Mouse (Mus musculus): ENCODE results near the gene Fgb. TPM values are rescaled to one million over a fixed set of nuclear protein-coding genes. Genes with fewer than 3 reads are reported as not detected.

Gene Fgb
- polyA plus RNA-seq, 1 experiment, result 0.11 TPM

DNA sequence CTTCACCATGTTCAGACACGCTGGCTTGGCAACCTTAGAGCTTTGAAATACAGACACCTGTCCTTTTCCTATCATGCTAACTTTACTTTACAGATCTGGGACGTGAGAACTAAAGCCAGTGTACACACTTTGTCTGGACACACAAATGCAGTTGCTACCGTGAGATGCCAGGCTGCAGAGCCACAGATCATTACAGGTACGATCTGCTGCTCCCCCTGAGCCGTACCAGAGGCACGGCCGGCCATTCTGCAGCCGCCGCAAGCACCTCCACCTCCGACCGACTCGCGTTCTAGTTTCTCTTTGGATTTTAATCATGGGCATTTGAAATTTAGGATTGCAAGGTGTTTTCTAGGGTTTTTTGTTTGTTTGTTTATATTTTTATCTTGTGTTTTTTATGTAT lies 19.2 kb upstream of the Fgb start:
- TF ChIP-seq POLR2A (IDR thresholded peaks at IDR 0.05; ENCODE audit: control insufficient read depth, low read depth, low read length) (no peak), CTCF (IDR thresholded peaks at IDR 0.05; ENCODE audit: control insufficient read depth, insufficient read depth, insufficient replicate concordance, low read depth, low read length) (no peak)
- Histone ChIP-seq H3K27me3 (ENCODE audit: control insufficient read depth, insufficient read depth, low read length) (no peaks in the 10 kb centered on the region), H3K4me3 (ENCODE audit: control insufficient read depth, low read depth, low read length) (no peak overlapping the region), H3K27ac (ENCODE audit: control insufficient read depth, insufficient read depth, low read depth, low read length) (no peak overlapping the region), H3K4me1 (ENCODE audit: control insufficient read depth, insufficient read depth, low read length) (no peaks in the 10 kb centered on the region), H3K36me3 (ENCODE audit: control insufficient read depth, insufficient read depth, low read length) (peaks cover 1% of the 10 kb centered on the region)

- H3K36me3 ChIP-seq (ENCODE audit: control insufficient read depth, insufficient read depth, low read length), result peaks cover 1% of the 10 kb centered on the region
- TF ChIP-seq CTCF (IDR thresholded peaks at IDR 0.05; ENCODE audit: control insufficient read depth, insufficient read depth, insufficient replicate concordance, low read depth, low read length) (no peak), POLR2A (IDR thresholded peaks at IDR 0.05; ENCODE audit: control insufficient read depth, low read depth, low read length) (no peak)
Measured at GRCm38 (mm10) chr3:83067920-83068319, 18.3 kb upstream of the Fgb start.

DNA sequence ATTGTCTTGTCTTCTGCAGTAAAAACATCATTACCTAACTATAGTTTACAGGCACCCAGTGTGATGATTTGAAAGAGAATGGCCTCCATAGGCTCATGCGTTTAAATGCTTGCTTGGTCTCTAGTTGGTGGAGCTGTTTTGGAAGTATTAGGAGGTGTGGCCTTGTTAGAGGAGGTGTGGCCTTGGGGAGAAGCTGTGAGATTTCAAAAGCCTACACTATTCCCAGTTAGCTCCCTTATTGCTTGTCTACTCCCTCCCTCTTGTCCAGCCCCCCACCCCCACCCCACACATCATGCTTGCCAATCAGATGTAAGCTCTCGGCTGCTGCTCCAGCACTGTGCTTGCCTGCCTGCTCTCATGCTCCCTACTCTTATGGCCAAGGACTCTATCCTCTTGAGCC lies 7.4 kb upstream of the Fgb start:
- TF ChIP-seq POLR2A (IDR thresholded peaks at IDR 0.05; ENCODE audit: control insufficient read depth, low read depth, low read length) (no peak), CTCF (IDR thresholded peaks at IDR 0.05; ENCODE audit: control insufficient read depth, insufficient read depth, insufficient replicate concordance, low read depth, low read length) (no peak)
- no peak overlapping the region for H3K4me3 ChIP-seq (ENCODE audit: control insufficient read depth, low read depth, low read length)

More at GRCm38 (mm10) chr3:83067920-83068319, 18.3 kb upstream of the Fgb start:
- H3K27me3 ChIP-seq (ENCODE audit: control insufficient read depth, insufficient read depth, low read length), result no peaks in the 10 kb centered on the region
- H3K27ac ChIP-seq (ENCODE audit: control insufficient read depth, insufficient read depth, low read depth, low read length), result no peak overlapping the region
- H3K4me3 ChIP-seq (ENCODE audit: control insufficient read depth, low read depth, low read length), result no peak overlapping the region
- H3K4me1 ChIP-seq (ENCODE audit: control insufficient read depth, insufficient read depth, low read length), result no peaks in the 10 kb centered on the region

GRCm38 (mm10) chr3:83055281-83056038 lies 5.8 kb upstream of the Fgb start, which contains the start of gene Plrg1:
Gene Plrg1 (plus strand): TSS chr3:83055522.
- TF ChIP-seq CTCF (IDR thresholded peaks at IDR 0.05; ENCODE audit: control insufficient read depth, insufficient read depth, insufficient replicate concordance, low read depth, low read length) (no peak), POLR2A (IDR thresholded peaks at IDR 0.05; ENCODE audit: control insufficient read depth, low read depth, low read length) (peak; percentile 95)
- peak within 1 kb of the TSS; percentile 92 for H3K27ac ChIP-seq (ENCODE audit: control insufficient read depth, insufficient read depth, low read depth, low read length)
- no peaks in the 10 kb centered on the region for H3K27me3 ChIP-seq (ENCODE audit: control insufficient read depth, insufficient read depth, low read length)
- H3K4me3 ChIP-seq (ENCODE audit: control insufficient read depth, low read depth, low read length), result peak within 1 kb of the TSS; percentile 99
- no peaks in the 10 kb centered on the region; the same call in none of the 2 replicates for H3K36me3 ChIP-seq (ENCODE audit: control insufficient read depth, insufficient read depth, low read length)
- peaks cover 6% of the 10 kb centered on the region; the same call in 1 of the 2 replicates for H3K4me1 ChIP-seq (ENCODE audit: control insufficient read depth, insufficient read depth, low read length)

More for the DNA sequence above, 7.4 kb upstream of the Fgb start:
- Histone ChIP-seq H3K27ac (ENCODE audit: control insufficient read depth, insufficient read depth, low read depth, low read length) (no peak overlapping the region), H3K36me3 (ENCODE audit: control insufficient read depth, insufficient read depth, low read length) (peaks cover 1% of the 10 kb centered on the region), H3K27me3 (ENCODE audit: control insufficient read depth, insufficient read depth, low read length) (no peaks in the 10 kb centered on the region), H3K4me1 (ENCODE audit: control insufficient read depth, insufficient read depth, low read length) (peaks cover 6% of the 10 kb centered on the region; the same call in 1 of the 2 replicates)

- Histone ChIP-seq H3K36me3 (ENCODE audit: control insufficient read depth, insufficient read depth, low read length) (no peaks in the 10 kb centered on the region; the same call in none of the 2 replicates), H3K27me3 (ENCODE audit: control insufficient read depth, insufficient read depth, low read length) (no peaks in the 10 kb centered on the region), H3K4me3 (ENCODE audit: control insufficient read depth, low read depth, low read length) (peak overlapping the region; percentile 99), H3K4me1 (ENCODE audit: control insufficient read depth, insufficient read depth, low read length) (peaks cover 6% of the 10 kb centered on the region; the same call in 1 of the 2 replicates), H3K27ac (ENCODE audit: control insufficient read depth, insufficient read depth, low read depth, low read length) (peak overlapping the region; percentile 75)
- TF ChIP-seq POLR2A (IDR thresholded peaks at IDR 0.05; ENCODE audit: control insufficient read depth, low read depth, low read length) (no peak), CTCF (IDR thresholded peaks at IDR 0.05; ENCODE audit: control insufficient read depth, insufficient read depth, insufficient replicate concordance, low read depth, low read length) (no peak)
Measured at GRCm38 (mm10) chr3:83054759-83055158, 5.1 kb upstream of the Fgb start.

DNA sequence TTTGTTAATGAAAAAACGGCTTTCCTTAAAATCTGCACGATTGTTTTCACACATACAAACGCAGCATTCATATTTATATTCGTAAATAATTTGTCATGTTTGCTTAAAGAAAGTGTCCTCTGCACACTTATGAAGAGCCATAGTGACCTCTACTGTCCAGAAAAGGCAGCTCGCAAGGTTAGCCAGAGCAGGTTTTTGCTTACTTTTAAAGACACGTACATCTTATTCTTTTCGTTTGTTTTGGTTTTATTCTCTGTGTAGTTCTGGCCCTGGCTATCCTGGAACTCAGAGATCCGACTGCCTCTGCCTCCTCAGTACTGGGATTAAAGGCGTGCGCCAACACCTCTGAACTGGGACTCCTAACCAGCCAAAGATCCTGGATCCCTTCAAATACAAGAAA lies 4.1 kb upstream of the Fgb start:
- Histone ChIP-seq H3K27ac (ENCODE audit: control insufficient read depth, insufficient read depth, low read depth, low read length) (no peak overlapping the region), H3K4me1 (ENCODE audit: control insufficient read depth, insufficient read depth, low read length) (peaks cover 6% of the 10 kb centered on the region; the same call in 1 of the 2 replicates), H3K4me3 (ENCODE audit: control insufficient read depth, low read depth, low read length) (no peak overlapping the region), H3K36me3 (ENCODE audit: control insufficient read depth, insufficient read depth, low read length) (no peaks in the 10 kb centered on the region; the same call in 1 of the 2 replicates), H3K27me3 (ENCODE audit: control insufficient read depth, insufficient read depth, low read length) (no peaks in the 10 kb centered on the region)
- no peak for TF ChIP-seq POLR2A (IDR thresholded peaks at IDR 0.05; ENCODE audit: control insufficient read depth, low read depth, low read length)
- no peak for TF ChIP-seq CTCF (IDR thresholded peaks at IDR 0.05; ENCODE audit: control insufficient read depth, insufficient read depth, insufficient replicate concordance, low read depth, low read length)

DNA sequence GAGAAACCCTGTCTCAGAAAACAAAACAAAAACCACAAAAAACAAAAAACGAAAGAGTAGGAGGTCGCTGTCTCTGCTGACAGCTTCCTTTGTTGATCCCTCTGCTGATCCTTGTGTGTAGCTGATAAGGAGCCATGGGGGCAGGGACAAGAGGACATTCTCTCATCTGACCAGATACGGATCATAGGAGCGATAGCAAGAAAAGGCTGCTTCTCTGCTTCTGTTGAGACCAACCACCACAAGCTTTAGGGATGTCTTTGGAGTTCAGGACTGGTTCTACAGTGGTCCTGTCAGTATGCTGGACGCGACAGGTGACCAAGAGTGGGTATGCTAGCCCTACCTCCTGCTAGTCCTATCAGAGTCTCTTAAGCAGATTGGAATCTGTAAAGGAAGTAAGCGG lies 3.5 kb upstream of the Fgb start:
- Histone ChIP-seq H3K4me3 (ENCODE audit: control insufficient read depth, low read depth, low read length) (no peak overlapping the region), H3K27ac (ENCODE audit: control insufficient read depth, insufficient read depth, low read depth, low read length) (no peak overlapping the region), H3K27me3 (ENCODE audit: control insufficient read depth, insufficient read depth, low read length) (no peaks in the 10 kb centered on the region), H3K4me1 (ENCODE audit: control insufficient read depth, insufficient read depth, low read length) (peaks cover 6% of the 10 kb centered on the region; the same call in 1 of the 2 replicates), H3K36me3 (ENCODE audit: control insufficient read depth, insufficient read depth, low read length) (no peaks in the 10 kb centered on the region)
- TF ChIP-seq CTCF (IDR thresholded peaks at IDR 0.05; ENCODE audit: control insufficient read depth, insufficient read depth, insufficient replicate concordance, low read depth, low read length) (no peak), POLR2A (IDR thresholded peaks at IDR 0.05; ENCODE audit: control insufficient read depth, low read depth, low read length) (no peak)
